Mouse (Mus musculus): ENCODE data around the gene Ankle1. TPM values are rescaled to one million over a fixed set of nuclear protein-coding genes. Genes with fewer than 3 reads are reported as not detected.

Gene Ankle1
- polyA plus RNA-seq, 1 experiment from 2014 or later = 47.4 TPM

- H3K4me3 ChIP-seq (ENCODE audit: low read length) = peak overlapping the region; percentile 75
- peak overlapping the region; percentile 94 for H3K9ac ChIP-seq (replicated peaks; ENCODE audit: low read length)
- no peaks in the 10 kb centered on the region for H3K27me3 ChIP-seq (ENCODE audit: insufficient read depth, low read length)
- peaks cover 46% of the 10 kb centered on the region for H3K4me1 ChIP-seq (ENCODE audit: insufficient read depth, low read length)
- ATAC-seq (ENCODE audit: low FRiP score, low TSS enrichment) = peak; percentile 90
- WGBS = 2% methylated on average over 63 of the region's 80 CpGs
- H3K36me3 ChIP-seq (ENCODE audit: insufficient read depth, low read length) = peaks cover 12% of the 10 kb centered on the region
- peak overlapping the region; percentile 99 for H3K27ac ChIP-seq (ENCODE audit: low read length)
- H3K9me3 ChIP-seq (ENCODE audit: low read length) = no peaks in the 10 kb centered on the region
- peak overlapping the region; percentile 94 for H3K4me2 ChIP-seq (replicated peaks; ENCODE audit: low read depth, low read length)
Measured at GRCm38 (mm10) chr8:71381971-71382961, 23.5 kb upstream of the Ankle1 start.

GRCm38 (mm10) chr8:71383396-71383795 is 22.4 kb upstream of the Ankle1 start:
- no peak for ATAC-seq (ENCODE audit: low FRiP score, low TSS enrichment)
- H3K9ac ChIP-seq (replicated peaks; ENCODE audit: low read length) = peak overlapping the region; percentile 94
- WGBS = 18% methylated on average over 12 of the region's 12 CpGs

DNA sequence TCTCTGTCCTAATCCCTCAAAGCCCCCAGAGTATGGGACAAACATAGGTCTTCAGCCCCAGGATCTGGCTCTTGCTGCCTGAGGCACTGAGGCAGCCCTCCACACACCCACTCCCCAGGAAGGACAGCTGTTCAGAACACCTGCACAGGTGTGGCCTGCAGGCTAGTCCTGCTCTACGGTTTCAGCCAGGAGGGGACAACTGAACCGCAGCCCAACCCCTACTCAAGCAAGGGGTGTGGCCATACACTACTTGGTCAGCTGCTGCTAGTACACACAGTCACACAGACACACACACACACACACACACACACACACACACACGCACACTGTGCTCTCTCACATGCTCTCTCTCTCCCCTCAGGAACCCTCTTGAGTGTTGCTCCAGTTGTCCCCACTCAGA is 21.9 kb upstream of the Ankle1 start:
- no peak overlapping the region for H3K4me2 ChIP-seq (replicated peaks; ENCODE audit: low read depth, low read length)
- no peaks in the 10 kb centered on the region for H3K27me3 ChIP-seq (ENCODE audit: insufficient read depth, low read length)
- H3K4me1 ChIP-seq (ENCODE audit: insufficient read depth, low read length) = peaks cover 30% of the 10 kb centered on the region
- peak overlapping the region; percentile 94 for H3K9ac ChIP-seq (replicated peaks; ENCODE audit: low read length)
- H3K36me3 ChIP-seq (ENCODE audit: insufficient read depth, low read length) = 0 out of 2 replicates have a peak, but pooled peaks cover 4% of the 10 kb centered on the region
- no peaks in the 10 kb centered on the region for H3K9me3 ChIP-seq (ENCODE audit: low read length)
- H3K27ac ChIP-seq (ENCODE audit: low read length) = peak overlapping the region; percentile 99
- ATAC-seq (ENCODE audit: low FRiP score, low TSS enrichment) = no peak
- 42% methylated on average over 3 of the region's 3 CpGs for WGBS
- H3K4me3 ChIP-seq (ENCODE audit: low read length) = no peak overlapping the region

More at GRCm38 (mm10) chr8:71383396-71383795, 22.4 kb upstream of the Ankle1 start:
- Histone ChIP-seq H3K4me2 (replicated peaks; ENCODE audit: low read depth, low read length) (0 out of 2 replicates have a peak overlapping the region, but pooled peaks have one; percentile 12), H3K36me3 (ENCODE audit: insufficient read depth, low read length) (peaks cover 4% of the 10 kb centered on the region; the same call in 1 of the 2 replicates), H3K4me3 (ENCODE audit: low read length) (no peak overlapping the region), H3K27ac (ENCODE audit: low read length) (peak overlapping the region; percentile 99), H3K4me1 (ENCODE audit: insufficient read depth, low read length) (peaks cover 35% of the 10 kb centered on the region), H3K27me3 (ENCODE audit: insufficient read depth, low read length) (no peaks in the 10 kb centered on the region), H3K9me3 (ENCODE audit: low read length) (no peaks in the 10 kb centered on the region)

GRCm38 (mm10) chr8:71385212-71385835 is 20.5 kb upstream of the Ankle1 start:
- Histone ChIP-seq H3K4me3 (ENCODE audit: low read length) (no peak overlapping the region), H3K9me3 (ENCODE audit: low read length) (no peaks in the 10 kb centered on the region), H3K4me1 (ENCODE audit: insufficient read depth, low read length) (peaks cover 17% of the 10 kb centered on the region), H3K27ac (ENCODE audit: low read length) (no peak overlapping the region), H3K27me3 (ENCODE audit: insufficient read depth, low read length) (no peaks in the 10 kb centered on the region), H3K36me3 (ENCODE audit: insufficient read depth, low read length) (0 out of 2 replicates have a peak, but pooled peaks cover 4% of the 10 kb centered on the region), H3K9ac (replicated peaks; ENCODE audit: low read length) (no peak overlapping the region), H3K4me2 (replicated peaks; ENCODE audit: low read depth, low read length) (no peak overlapping the region)
- 69% methylated on average over 12 of the region's 12 CpGs for WGBS
- ATAC-seq (ENCODE audit: low FRiP score, low TSS enrichment) = no peak

DNA sequence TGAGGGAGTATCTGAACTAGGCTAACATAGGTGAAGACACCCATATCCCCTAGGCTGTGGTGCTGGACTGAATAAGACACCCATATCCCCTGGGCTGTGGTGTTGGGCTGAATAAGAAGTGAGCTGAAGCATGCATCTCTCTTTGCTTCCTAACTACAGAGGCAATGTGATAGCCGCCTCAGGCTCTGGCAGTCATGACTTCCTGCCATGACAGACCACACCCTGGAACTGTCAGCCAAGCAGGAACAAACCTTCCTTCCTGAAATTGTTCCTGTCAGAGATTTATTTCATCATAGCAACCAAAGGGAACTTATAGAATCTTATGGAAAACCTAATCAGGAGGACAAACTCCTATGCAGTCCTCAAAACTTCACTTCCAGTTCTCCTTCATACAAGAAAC is 17.5 kb upstream of the Ankle1 start:
- Histone ChIP-seq H3K4me1 (ENCODE audit: insufficient read depth, low read length) (peaks cover 10% of the 10 kb centered on the region), H3K36me3 (ENCODE audit: insufficient read depth, low read length) (0 out of 2 replicates have a peak, but pooled peaks cover 4% of the 10 kb centered on the region), H3K9me3 (ENCODE audit: low read length) (no peaks in the 10 kb centered on the region), H3K4me2 (replicated peaks; ENCODE audit: low read depth, low read length) (no peak overlapping the region), H3K4me3 (ENCODE audit: low read length) (no peak overlapping the region), H3K27ac (ENCODE audit: low read length) (no peak overlapping the region), H3K9ac (replicated peaks; ENCODE audit: low read length) (no peak overlapping the region), H3K27me3 (ENCODE audit: insufficient read depth, low read length) (no peaks in the 10 kb centered on the region)
- 62% methylated on average over 1 of the region's 1 CpGs for WGBS
- no peak for ATAC-seq (ENCODE audit: low FRiP score, low TSS enrichment)

DNA sequence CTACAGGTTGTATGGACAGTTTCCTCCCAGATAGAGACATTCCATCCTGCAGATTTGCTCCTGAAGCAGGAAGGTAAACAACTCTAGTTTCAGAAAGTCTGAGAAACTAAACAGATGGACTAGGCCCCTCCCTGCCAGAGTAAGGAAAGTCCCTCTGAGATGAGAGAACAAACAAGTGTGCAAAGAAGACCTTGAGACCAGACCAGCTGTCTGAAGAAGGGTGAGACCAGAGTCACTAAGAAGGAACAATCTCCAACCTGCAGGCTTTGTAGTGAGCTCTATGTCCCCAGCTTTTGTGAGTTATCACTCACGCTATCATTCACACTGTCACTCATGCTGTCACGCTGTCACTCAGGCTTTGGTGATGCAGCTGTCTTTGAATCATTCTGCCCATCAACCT is 14.1 kb upstream of the Ankle1 start:
- no peak for ATAC-seq (ENCODE audit: low FRiP score, low TSS enrichment)
- H3K36me3 ChIP-seq (ENCODE audit: insufficient read depth, low read length) = 0 out of 2 replicates have a peak, but pooled peaks cover 4% of the 10 kb centered on the region
- H3K9ac ChIP-seq (replicated peaks; ENCODE audit: low read length) = no peak overlapping the region
- peaks cover 8% of the 10 kb centered on the region; the same call in 1 of the 2 replicates for H3K4me1 ChIP-seq (ENCODE audit: insufficient read depth, low read length)
- 92% methylated on average over 2 of the region's 2 CpGs for WGBS
- H3K4me3 ChIP-seq (ENCODE audit: low read length) = no peak overlapping the region
- no peak overlapping the region for H3K4me2 ChIP-seq (replicated peaks; ENCODE audit: low read depth, low read length)
- H3K9me3 ChIP-seq (ENCODE audit: low read length) = no peaks in the 10 kb centered on the region
- no peak overlapping the region for H3K27ac ChIP-seq (ENCODE audit: low read length)
- no peaks in the 10 kb centered on the region for H3K27me3 ChIP-seq (ENCODE audit: insufficient read depth, low read length)

- no peak overlapping the region for H3K9ac ChIP-seq (replicated peaks; ENCODE audit: low read length)
- H3K9me3 ChIP-seq (ENCODE audit: low read length) = no peaks in the 10 kb centered on the region
- ATAC-seq (ENCODE audit: low FRiP score, low TSS enrichment) = no peak
- H3K4me1 ChIP-seq (ENCODE audit: insufficient read depth, low read length) = peaks cover 10% of the 10 kb centered on the region
- H3K4me3 ChIP-seq (ENCODE audit: low read length) = no peak overlapping the region
- H3K36me3 ChIP-seq (ENCODE audit: insufficient read depth, low read length) = 0 out of 2 replicates have a peak, but pooled peaks cover 4% of the 10 kb centered on the region
- no peak overlapping the region for H3K4me2 ChIP-seq (replicated peaks; ENCODE audit: low read depth, low read length)
- 77% methylated on average over 5 of the region's 5 CpGs for WGBS
- no peak overlapping the region for H3K27ac ChIP-seq (ENCODE audit: low read length)
- no peaks in the 10 kb centered on the region for H3K27me3 ChIP-seq (ENCODE audit: insufficient read depth, low read length)
Measured at GRCm38 (mm10) chr8:71392391-71392790, 13.4 kb upstream of the Ankle1 start.

DNA sequence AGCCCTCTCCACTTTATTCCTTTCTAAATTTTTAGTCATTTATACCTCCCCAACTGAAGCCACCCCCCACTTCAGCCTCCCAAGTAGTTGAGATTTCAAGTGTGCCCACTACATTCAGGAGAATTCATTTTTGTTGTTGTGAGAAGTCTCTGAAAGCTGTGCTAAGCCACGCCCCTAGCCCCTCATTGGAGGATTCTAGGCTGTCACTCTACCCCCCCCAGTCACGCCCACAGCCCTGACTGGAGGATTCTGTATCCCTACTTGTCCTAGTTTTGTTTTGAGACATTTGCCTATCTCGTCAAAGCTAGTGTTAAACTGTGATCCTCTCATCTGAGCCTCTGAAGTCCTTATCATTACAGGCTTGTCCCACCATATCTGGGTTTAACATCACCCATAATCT is 12.9 kb upstream of the Ankle1 start:
- H3K27me3 ChIP-seq (ENCODE audit: insufficient read depth, low read length) = no peaks in the 10 kb centered on the region
- no peak for ATAC-seq (ENCODE audit: low FRiP score, low TSS enrichment)
- no peak overlapping the region for H3K9ac ChIP-seq (replicated peaks; ENCODE audit: low read length)
- 0 out of 2 replicates have a peak, but pooled peaks cover 3% of the 10 kb centered on the region for H3K36me3 ChIP-seq (ENCODE audit: insufficient read depth, low read length)
- H3K4me3 ChIP-seq (ENCODE audit: low read length) = peak overlapping the region; percentile 29
- H3K4me1 ChIP-seq (ENCODE audit: insufficient read depth, low read length) = peaks cover 15% of the 10 kb centered on the region
- no peak overlapping the region for H3K27ac ChIP-seq (ENCODE audit: low read length)
- 14% methylated on average over 3 of the region's 3 CpGs for WGBS
- peak overlapping the region; percentile 43 for H3K4me2 ChIP-seq (replicated peaks; ENCODE audit: low read depth, low read length)
- H3K9me3 ChIP-seq (ENCODE audit: low read length) = no peaks in the 10 kb centered on the region

DNA sequence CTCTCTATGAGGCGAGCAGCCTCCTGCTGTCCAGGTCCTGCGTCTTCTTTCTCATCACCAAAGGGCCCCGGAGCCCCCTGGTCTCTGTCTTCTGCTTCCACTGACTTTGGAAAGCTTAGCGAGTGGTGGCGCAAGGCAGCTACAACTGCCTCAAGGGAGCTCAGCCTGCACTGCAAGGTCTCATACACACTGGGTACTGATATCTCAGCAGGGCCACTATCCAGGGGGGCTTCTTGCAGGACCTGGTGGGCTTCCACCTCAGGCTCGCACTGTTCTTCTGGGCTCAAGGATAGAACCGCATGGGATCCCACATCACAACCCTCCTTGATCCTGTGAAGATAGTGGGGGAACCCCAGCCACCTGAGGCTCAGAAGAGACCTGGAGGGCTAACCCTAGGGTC is 11.3 kb upstream of the Ankle1 start:
- Histone ChIP-seq H3K36me3 (ENCODE audit: insufficient read depth, low read length) (peaks cover 10% of the 10 kb centered on the region), H3K4me3 (ENCODE audit: low read length) (peak overlapping the region; percentile 35), H3K4me2 (replicated peaks; ENCODE audit: low read depth, low read length) (peak overlapping the region; percentile 44), H3K27ac (ENCODE audit: low read length) (peak overlapping the region; percentile 66; the same call in 1 of the 2 replicates), H3K27me3 (ENCODE audit: insufficient read depth, low read length) (no peaks in the 10 kb centered on the region), H3K9ac (replicated peaks; ENCODE audit: low read length) (peak overlapping the region; percentile 44), H3K9me3 (ENCODE audit: low read length) (no peaks in the 10 kb centered on the region), H3K4me1 (ENCODE audit: insufficient read depth, low read length) (peaks cover 15% of the 10 kb centered on the region)
- no peak for ATAC-seq (ENCODE audit: low FRiP score, low TSS enrichment)
- 89% methylated on average over 7 of the region's 7 CpGs for WGBS

Data from kidney, embryonic 16.5 days (tissue).